24 mouse cellular contexts compared by ENCODE assay signal in the genomic region with DNA sequence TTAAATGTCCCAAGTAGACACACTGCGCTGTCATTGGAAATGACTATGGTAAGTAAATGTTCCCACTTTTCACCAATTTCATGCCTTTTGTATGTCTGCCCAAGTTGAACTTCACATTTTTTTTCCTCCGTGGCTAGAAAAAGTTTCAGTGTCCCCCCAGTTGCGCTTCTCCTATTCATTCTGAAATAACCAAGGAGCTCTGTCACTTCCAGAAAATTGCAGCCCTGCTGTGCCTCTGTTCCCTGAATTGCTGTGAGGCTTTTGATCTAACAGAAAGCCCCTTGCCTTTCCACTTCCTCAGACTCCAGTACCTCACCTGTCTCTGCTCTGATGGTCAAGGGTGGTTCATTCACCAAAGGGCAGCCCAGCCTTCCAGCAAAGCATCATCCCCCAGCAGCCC. TPM values are rescaled to one million over a fixed set of nuclear protein-coding genes. Genes with fewer than 3 reads are reported as not detected.
"Had no signal": no experiment of that assay in that cellular context is flagged by ENCODE, and none has a peak within 500 bp of the region (broad histone marks: within the 10 kb centered on the region; RNA-seq: fewer than 3 reads in every experiment).

No protein-coding gene starts in this region.

- DNase-seq: gastrocnemius, adult 2 months; gastrocnemius, postnatal 10 days; gastrocnemius, postnatal 25 days; heart, adult 18-20 months; heart, postnatal 10 days; heart, postnatal 4 days; kidney, adult 18-20 months; kidney, postnatal 4 days; liver had no signal

- ATAC-seq: hindbrain, embryonic 16.5 days; inflammation-experienced regulatory T-cells, adult 6 months; intestine, embryonic 15.5 days; intestine, postnatal 0 days had no signal

- H3K4me1 ChIP-seq: heart, embryonic 10.5 days; heart, embryonic 12.5 days; hindbrain, embryonic 12.5 days; intestine, embryonic 15.5 days; kidney, embryonic 15.5 days; limb, embryonic 10.5 days; limb, embryonic 12.5 days had no signal

- H3K9ac ChIP-seq: heart, embryonic 12.5 days; hindbrain, embryonic 12.5 days; hindbrain, embryonic 14.5 days; intestine, embryonic 15.5 days; kidney, embryonic 15.5 days; limb, embryonic 12.5 days had no signal

- H3K4me2 ChIP-seq: heart, embryonic 12.5 days; hindbrain, embryonic 12.5 days; hindbrain, embryonic 14.5 days; intestine, embryonic 15.5 days; kidney, embryonic 15.5 days; limb, embryonic 12.5 days had no signal

- H3K36me3 ChIP-seq: heart, embryonic 10.5 days; heart, embryonic 12.5 days; hindbrain, embryonic 10.5 days; hindbrain, embryonic 12.5 days; intestine, embryonic 15.5 days; kidney, embryonic 15.5 days; limb, embryonic 10.5 days; limb, embryonic 12.5 days had no signal

- H3K27ac ChIP-seq: gastrocnemius, adult 2 months; heart, embryonic 10.5 days; hindbrain, embryonic 10.5 days; hindbrain, embryonic 12.5 days; hindbrain, embryonic 14.5 days; intestine, embryonic 15.5 days; kidney, embryonic 15.5 days; layer of hippocampus, adult 2 months; left cerebral cortex, adult 2 months; limb, embryonic 10.5 days; limb, embryonic 12.5 days had no signal

- H3K4me3 ChIP-seq: gastrocnemius, adult 2 months; heart, embryonic 10.5 days; heart, embryonic 12.5 days; hindbrain, embryonic 10.5 days; hindbrain, embryonic 12.5 days; intestine, embryonic 15.5 days; kidney, embryonic 15.5 days; layer of hippocampus, adult 2 months; left cerebral cortex, adult 2 months; limb, embryonic 10.5 days; limb, embryonic 12.5 days had no signal

- H3K9me3 ChIP-seq: heart, embryonic 10.5 days; heart, embryonic 12.5 days; hindbrain, embryonic 10.5 days; hindbrain, embryonic 12.5 days; intestine, embryonic 15.5 days; kidney, embryonic 15.5 days; limb, embryonic 10.5 days; limb, embryonic 12.5 days had no signal

- H3K27me3 ChIP-seq: heart, embryonic 12.5 days; hindbrain, embryonic 12.5 days; intestine, embryonic 15.5 days; kidney, embryonic 15.5 days; limb, embryonic 12.5 days had no signal

RNA-seq across cellular contexts. Expression of gene Btla, which starts 8.9 kb away (rescaled TPM):
- polyA plus RNA-seq: heart, embryonic 10.5 days; heart, embryonic 12.5 days; heart, embryonic 14.5 days; hindbrain, embryonic 14.5 days had no signal
